Mouse (Mus musculus): ENCODE data around the gene Mael. TPM values are rescaled to one million over a fixed set of nuclear protein-coding genes. Genes with fewer than 3 reads are reported as not detected.

Gene Mael
- 0.20 TPM in 1 of 2 replicates, not detected in the other for polyA plus RNA-seq (2014; fragmentation: Nextera tagmentation; extraction: Ambion mirVana)

DNA sequence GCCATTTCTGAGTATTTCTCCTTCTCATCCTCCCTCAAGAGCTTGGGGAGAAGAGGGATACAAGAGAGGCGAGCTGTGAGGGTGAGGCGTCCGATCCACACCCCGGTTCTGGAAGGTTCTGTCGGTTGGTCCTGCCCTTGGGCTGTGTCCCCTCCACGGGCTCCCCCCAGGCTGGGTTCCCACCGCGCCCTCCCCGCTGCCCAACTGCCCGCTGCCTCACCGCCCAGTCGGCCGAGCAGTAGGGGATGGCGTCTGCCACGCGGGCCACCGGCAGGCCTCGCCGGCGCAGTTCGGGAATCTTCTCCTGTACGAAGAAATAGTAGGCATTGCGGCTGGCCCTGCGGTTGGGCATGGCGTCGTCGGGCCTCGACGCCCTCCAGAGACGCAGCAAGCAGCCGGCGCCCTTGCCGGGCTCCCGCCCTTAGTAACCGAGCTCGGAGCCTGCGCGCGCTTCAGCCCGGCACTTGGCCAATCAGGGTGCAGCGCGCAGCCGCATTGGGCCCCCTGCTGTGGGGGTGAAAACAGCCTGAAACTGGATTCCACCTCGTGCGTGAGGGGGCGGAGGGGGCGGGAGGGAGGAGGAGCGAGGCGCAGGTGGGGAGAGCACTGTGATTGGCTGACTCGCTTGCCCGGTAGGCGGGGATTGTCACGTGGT lies at the start of gene Mael:
Gene Mael, minus strand, starts transcription at position 433 of the 655 bp plus-strand sequence.
- ATAC-seq (ENCODE audit: low FRiP score) (no peak), DNase-seq (ENCODE audit: low spot score) (no peak)
- Histone ChIP-seq H3K4me1 (replicated peaks; ENCODE audit: control insufficient read depth, insufficient read depth, low read length) (no peaks in the 10 kb centered on the region), H3K9ac (no peak within 1 kb of the TSS), H3K27me3 (ENCODE audit: control insufficient read depth, insufficient read depth, low read length) (no peaks in the 10 kb centered on the region), H3K4me2 (replicated peaks) (no peak within 1 kb of the TSS), H3K4me3 (replicated peaks; ENCODE audit: low read length) (no peak within 1 kb of the TSS), H3K9me3 (ENCODE audit: control insufficient read depth, low read length) (peaks cover 12% of the 10 kb centered on the region; the same call in 1 of the 2 replicates), H3K36me3 (replicated peaks; ENCODE audit: control insufficient read depth, insufficient read depth) (no peaks in the 10 kb centered on the region), H3K27ac (no peak within 1 kb of the TSS)
- WGBS, result 89% methylated on average over 51 of the region's 53 CpGs

DNA sequence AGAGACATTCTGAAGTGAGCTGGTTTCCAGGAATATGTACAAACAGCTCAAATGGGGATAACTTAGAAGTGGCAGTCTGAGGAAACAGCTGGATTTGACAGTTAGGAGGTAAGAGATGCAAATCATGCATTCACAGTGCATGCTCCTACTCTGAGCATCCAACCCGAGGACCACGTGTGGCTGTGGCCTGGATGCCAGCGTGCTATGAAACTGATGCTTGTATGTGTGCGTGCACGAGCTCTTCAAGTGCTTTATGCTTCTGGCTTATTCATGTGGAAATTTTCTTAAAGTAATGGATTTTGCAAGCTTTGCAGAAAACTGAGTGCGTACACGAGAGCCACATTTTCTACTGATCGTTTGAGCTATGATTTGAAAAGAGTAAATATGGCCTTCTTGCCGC lies 47.7 kb upstream of the Mael start:
- Histone ChIP-seq H3K4me2 (replicated peaks) (no peak overlapping the region), H3K4me1 (replicated peaks; ENCODE audit: control insufficient read depth, insufficient read depth, low read length) (peaks cover 37% of the 10 kb centered on the region), H3K36me3 (replicated peaks; ENCODE audit: control insufficient read depth, insufficient read depth) (no peaks in the 10 kb centered on the region), H3K9ac (no peak overlapping the region), H3K4me3 (replicated peaks; ENCODE audit: low read length) (no peak overlapping the region), H3K27me3 (ENCODE audit: control insufficient read depth, insufficient read depth, low read length) (no peaks in the 10 kb centered on the region), H3K27ac (no peak overlapping the region), H3K9me3 (ENCODE audit: control insufficient read depth, low read length) (no peaks in the 10 kb centered on the region)
- DNase-seq (ENCODE audit: low spot score) (no peak), ATAC-seq (ENCODE audit: low FRiP score) (no peak)
- WGBS, result 55% methylated on average over 9 of the region's 9 CpGs

DNA sequence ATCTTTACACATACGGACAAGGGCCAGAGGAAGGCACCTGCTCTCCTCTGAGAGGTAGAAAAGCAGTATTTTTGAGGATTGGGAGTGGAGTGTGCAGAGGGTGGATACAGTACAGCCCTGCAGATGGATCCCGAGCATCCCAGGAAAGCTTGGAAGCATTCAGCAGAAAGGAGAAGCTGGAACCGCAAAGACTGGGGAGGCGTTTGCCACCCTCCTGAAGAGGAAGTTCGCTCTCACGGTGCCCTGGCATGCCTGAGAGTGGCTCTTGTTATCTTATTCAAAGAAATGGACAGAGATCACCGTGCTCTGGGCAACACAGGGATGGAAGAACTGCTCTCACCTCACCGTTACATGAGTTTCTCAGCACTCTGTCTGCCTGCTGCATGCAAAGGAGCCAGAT lies 45.8 kb upstream of the Mael start:
- no peaks in the 10 kb centered on the region for H3K9me3 ChIP-seq (ENCODE audit: control insufficient read depth, low read length)
- H3K27me3 ChIP-seq (ENCODE audit: control insufficient read depth, insufficient read depth, low read length), result no peaks in the 10 kb centered on the region
- H3K9ac ChIP-seq, result no peak overlapping the region
- DNase-seq (ENCODE audit: low spot score) (no peak), ATAC-seq (ENCODE audit: low FRiP score) (no peak)
- peaks cover 55% of the 10 kb centered on the region for H3K4me1 ChIP-seq (replicated peaks; ENCODE audit: control insufficient read depth, insufficient read depth, low read length)
- H3K4me3 ChIP-seq (replicated peaks; ENCODE audit: low read length), result no peak overlapping the region
- no peaks in the 10 kb centered on the region for H3K36me3 ChIP-seq (replicated peaks; ENCODE audit: control insufficient read depth, insufficient read depth)
- no peak overlapping the region for H3K4me2 ChIP-seq (replicated peaks)
- H3K27ac ChIP-seq, result no peak overlapping the region
- 40% methylated on average over 8 of the region's 8 CpGs for WGBS

DNA sequence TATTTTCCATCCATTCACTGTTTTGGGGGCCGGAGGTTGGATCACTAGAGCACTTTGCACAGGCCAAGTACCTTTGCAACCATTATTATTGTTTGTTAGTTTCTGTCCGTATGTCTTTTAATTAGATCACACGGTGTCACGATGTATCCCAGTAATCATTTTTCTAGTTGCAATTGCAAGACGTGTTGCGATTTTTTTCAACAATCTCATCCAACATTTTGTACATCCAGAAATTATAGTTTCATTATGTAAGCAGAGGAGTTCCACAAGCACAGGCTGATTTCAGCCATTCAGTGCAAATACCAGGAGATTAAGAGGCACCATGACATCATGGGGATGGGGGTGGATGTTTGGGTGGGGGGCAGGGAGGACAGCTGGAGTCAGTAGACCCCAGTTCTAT lies 44.9 kb upstream of the Mael start:
- Histone ChIP-seq H3K27ac (peak overlapping the region; percentile 60), H3K36me3 (replicated peaks; ENCODE audit: control insufficient read depth, insufficient read depth) (no peaks in the 10 kb centered on the region), H3K4me1 (replicated peaks; ENCODE audit: control insufficient read depth, insufficient read depth, low read length) (peaks cover 64% of the 10 kb centered on the region), H3K9me3 (ENCODE audit: control insufficient read depth, low read length) (no peaks in the 10 kb centered on the region), H3K4me3 (replicated peaks; ENCODE audit: low read length) (no peak overlapping the region), H3K27me3 (ENCODE audit: control insufficient read depth, insufficient read depth, low read length) (no peaks in the 10 kb centered on the region), H3K4me2 (replicated peaks) (peak overlapping the region; percentile 41; the same call in 1 of the 2 replicates), H3K9ac (no peak overlapping the region)
- 42% methylated on average over 6 of the region's 6 CpGs for WGBS
- DNase-seq (ENCODE audit: low spot score), result no peak
- no peak for ATAC-seq (ENCODE audit: low FRiP score)

DNA sequence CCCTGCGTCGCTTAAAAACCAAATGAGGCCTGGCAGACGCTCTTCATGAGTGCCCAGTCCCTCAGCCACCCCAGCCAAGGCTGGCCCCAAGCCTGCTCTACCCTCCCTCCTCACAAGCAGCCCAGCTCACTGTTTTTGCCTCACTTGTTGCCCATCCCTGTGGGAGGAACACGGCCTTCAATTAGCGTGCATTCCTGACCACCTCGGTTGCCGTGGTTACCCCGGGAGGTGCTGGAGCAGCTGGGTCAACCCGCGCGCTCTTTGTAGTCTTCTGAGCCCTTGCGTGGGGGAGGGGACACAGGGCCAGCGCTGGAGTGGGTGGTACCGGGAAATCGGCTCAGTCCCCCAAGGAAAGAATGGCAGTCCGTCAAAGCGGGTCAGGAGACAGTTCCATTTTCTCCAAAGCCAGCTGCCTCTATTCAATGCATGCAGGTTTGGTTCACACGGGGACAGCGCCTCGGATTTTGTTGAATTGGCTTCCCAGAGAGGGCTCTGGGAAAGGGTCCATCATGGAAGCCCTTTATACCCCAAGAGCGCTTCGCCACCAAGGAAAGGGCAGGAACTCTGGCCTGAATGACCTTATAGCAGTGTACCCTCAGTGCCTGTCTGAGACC lies 44.2 kb upstream of the Mael start:
- no peaks in the 10 kb centered on the region for H3K36me3 ChIP-seq (replicated peaks; ENCODE audit: control insufficient read depth, insufficient read depth)
- H3K4me3 ChIP-seq (replicated peaks; ENCODE audit: low read length), result no peak overlapping the region
- peak overlapping the region; percentile 60 for H3K27ac ChIP-seq
- no peak overlapping the region for H3K9ac ChIP-seq
- ATAC-seq (ENCODE audit: low FRiP score) (peak; percentile 89), DNase-seq (ENCODE audit: low spot score) (peak; percentile 84)
- no peaks in the 10 kb centered on the region for H3K27me3 ChIP-seq (ENCODE audit: control insufficient read depth, insufficient read depth, low read length)
- H3K4me1 ChIP-seq (replicated peaks; ENCODE audit: control insufficient read depth, insufficient read depth, low read length), result peaks cover 66% of the 10 kb centered on the region
- WGBS, result 2% methylated on average over 22 of the region's 22 CpGs
- H3K9me3 ChIP-seq (ENCODE audit: control insufficient read depth, low read length), result no peaks in the 10 kb centered on the region
- peak overlapping the region; percentile 41 for H3K4me2 ChIP-seq (replicated peaks)

DNA sequence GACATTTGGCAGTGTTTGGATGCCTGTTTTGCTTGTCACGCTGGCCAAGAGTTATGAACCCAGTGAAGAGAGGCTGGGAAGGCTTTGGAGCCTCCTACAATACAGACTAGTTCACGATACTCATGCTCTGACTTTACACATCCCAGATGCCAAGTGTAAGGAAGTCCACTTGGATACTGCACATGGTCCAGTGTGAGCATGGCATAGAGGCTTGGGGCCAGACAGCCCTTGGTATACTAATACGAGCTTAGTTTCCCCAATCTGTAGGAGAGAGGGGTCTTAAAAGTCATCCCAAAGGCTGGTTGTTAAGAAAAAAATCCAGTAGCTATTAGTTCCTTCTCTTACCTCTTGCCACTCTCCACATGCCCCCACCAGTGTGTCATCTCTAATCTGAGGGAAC lies 43.3 kb upstream of the Mael start:
- no peak for ATAC-seq (ENCODE audit: low FRiP score)
- Histone ChIP-seq H3K9me3 (ENCODE audit: control insufficient read depth, low read length) (no peaks in the 10 kb centered on the region), H3K9ac (no peak overlapping the region), H3K4me1 (replicated peaks; ENCODE audit: control insufficient read depth, insufficient read depth, low read length) (peaks cover 66% of the 10 kb centered on the region), H3K4me3 (replicated peaks; ENCODE audit: low read length) (no peak overlapping the region), H3K27ac (peak overlapping the region; percentile 60), H3K36me3 (replicated peaks; ENCODE audit: control insufficient read depth, insufficient read depth) (no peaks in the 10 kb centered on the region), H3K4me2 (replicated peaks) (no peak overlapping the region), H3K27me3 (ENCODE audit: control insufficient read depth, insufficient read depth, low read length) (no peaks in the 10 kb centered on the region)
- WGBS, result 22% methylated on average over 3 of the region's 3 CpGs
- no peak for DNase-seq (ENCODE audit: low spot score)

DNA sequence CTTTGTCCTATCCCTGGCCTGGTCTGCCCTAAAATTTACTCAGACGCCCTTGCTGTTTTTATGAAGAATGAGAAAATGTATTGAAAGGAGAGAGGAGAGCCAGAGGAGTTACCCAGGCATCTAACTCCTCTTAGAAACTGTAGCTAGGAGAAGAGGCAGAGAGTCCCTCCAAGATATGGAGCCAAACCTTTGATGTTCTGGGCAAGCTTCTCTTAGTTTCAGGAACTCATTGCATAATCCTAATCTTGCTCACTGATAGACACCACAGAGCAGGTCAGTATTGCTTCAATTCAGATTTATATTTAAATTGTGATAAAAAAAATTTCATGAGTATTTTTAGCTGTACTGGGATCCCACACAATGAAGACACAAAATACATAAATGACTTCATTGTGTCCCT lies 42.7 kb upstream of the Mael start:
- no peaks in the 10 kb centered on the region for H3K27me3 ChIP-seq (ENCODE audit: control insufficient read depth, insufficient read depth, low read length)
- peaks cover 66% of the 10 kb centered on the region for H3K4me1 ChIP-seq (replicated peaks; ENCODE audit: control insufficient read depth, insufficient read depth, low read length)
- peak overlapping the region; percentile 76 for H3K27ac ChIP-seq
- no peaks in the 10 kb centered on the region for H3K9me3 ChIP-seq (ENCODE audit: control insufficient read depth, low read length)
- ATAC-seq (ENCODE audit: low FRiP score) (no peak), DNase-seq (ENCODE audit: low spot score) (no peak)
- no peak overlapping the region for H3K9ac ChIP-seq
- peak overlapping the region; percentile 0; the same call in 1 of the 2 replicates for H3K4me2 ChIP-seq (replicated peaks)
- H3K36me3 ChIP-seq (replicated peaks; ENCODE audit: control insufficient read depth, insufficient read depth), result no peaks in the 10 kb centered on the region
- H3K4me3 ChIP-seq (replicated peaks; ENCODE audit: low read length), result no peak overlapping the region
- 14% methylated on average over 1 of the region's 1 CpGs for WGBS

DNA sequence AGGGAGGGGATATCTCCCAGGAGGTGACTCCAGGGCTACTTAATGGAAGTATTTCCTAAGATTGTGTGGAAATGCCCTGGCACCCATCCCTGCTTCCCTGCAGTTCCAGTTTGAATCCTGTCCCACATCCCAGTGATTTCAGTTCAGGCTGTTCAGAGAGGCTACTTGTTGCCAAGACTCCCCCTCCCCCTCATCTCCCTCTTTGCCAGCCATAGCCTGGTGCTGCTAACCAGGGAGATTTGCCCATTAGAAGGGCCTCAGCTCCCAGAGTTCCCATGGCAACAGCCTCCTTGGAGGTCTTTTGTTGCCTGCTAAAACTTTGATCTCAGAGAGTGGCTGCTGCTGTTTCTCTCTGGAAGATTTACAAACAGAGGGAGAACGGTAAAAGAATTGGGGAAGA lies 42.0 kb upstream of the Mael start:
- Histone ChIP-seq H3K9ac (no peak overlapping the region), H3K9me3 (ENCODE audit: control insufficient read depth, low read length) (no peaks in the 10 kb centered on the region), H3K36me3 (replicated peaks; ENCODE audit: control insufficient read depth, insufficient read depth) (no peaks in the 10 kb centered on the region), H3K27ac (peak overlapping the region; percentile 76), H3K27me3 (ENCODE audit: control insufficient read depth, insufficient read depth, low read length) (no peaks in the 10 kb centered on the region), H3K4me1 (replicated peaks; ENCODE audit: control insufficient read depth, insufficient read depth, low read length) (peaks cover 66% of the 10 kb centered on the region), H3K4me3 (replicated peaks; ENCODE audit: low read length) (no peak overlapping the region), H3K4me2 (replicated peaks) (peak overlapping the region; percentile 0; the same call in 1 of the 2 replicates)
- DNase-seq (ENCODE audit: low spot score) (peak; percentile 77), ATAC-seq (ENCODE audit: low FRiP score) (peak; percentile 78)
- 0% methylated on average over 1 of the region's 1 CpGs for WGBS

DNA sequence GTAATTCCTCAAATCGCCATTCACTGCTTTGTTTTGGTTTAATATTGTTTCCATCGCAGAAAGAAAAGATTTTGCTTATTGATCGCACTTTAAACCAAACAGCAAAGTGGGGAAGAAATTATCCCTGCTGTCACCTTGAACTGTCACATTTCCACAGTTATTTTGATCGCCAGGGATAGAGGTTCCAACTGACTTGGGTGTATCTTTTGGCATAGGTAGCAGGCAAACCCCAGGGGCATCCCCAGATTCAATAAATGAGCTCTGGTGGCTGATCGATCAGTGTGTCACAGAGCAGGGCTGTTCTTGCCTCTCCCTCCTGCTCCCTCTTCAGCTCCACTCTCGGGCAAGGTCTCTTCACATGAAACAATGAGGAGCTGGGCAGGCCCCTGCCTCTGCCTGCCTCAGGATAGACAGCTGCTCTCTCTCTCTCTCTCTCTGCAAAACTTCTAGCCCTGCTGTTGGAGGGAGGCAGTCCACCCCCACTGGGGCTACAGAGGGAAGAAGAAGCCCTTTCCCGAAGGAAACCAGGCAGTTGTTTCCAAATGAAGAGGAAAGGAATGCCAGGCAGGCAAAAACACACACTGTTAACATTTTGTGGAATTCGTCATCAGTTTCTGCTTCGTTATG lies 41.1 kb upstream of the Mael start:
- 15% methylated on average over 9 of the region's 9 CpGs for WGBS
- H3K4me2 ChIP-seq (replicated peaks), result 0 out of 2 replicates have a peak overlapping the region, but pooled peaks have one; percentile 0
- peaks cover 60% of the 10 kb centered on the region for H3K4me1 ChIP-seq (replicated peaks; ENCODE audit: control insufficient read depth, insufficient read depth, low read length)

More for the DNA sequence above, 41.1 kb upstream of the Mael start:
- DNase-seq (ENCODE audit: low spot score) (no peak), ATAC-seq (ENCODE audit: low FRiP score) (no peak)
- Histone ChIP-seq H3K27me3 (ENCODE audit: control insufficient read depth, insufficient read depth, low read length) (no peaks in the 10 kb centered on the region), H3K27ac (peak overlapping the region; percentile 76), H3K9me3 (ENCODE audit: control insufficient read depth, low read length) (no peaks in the 10 kb centered on the region), H3K9ac (no peak overlapping the region; the same call in 1 of the 2 replicates), H3K36me3 (replicated peaks; ENCODE audit: control insufficient read depth, insufficient read depth) (no peaks in the 10 kb centered on the region), H3K4me3 (replicated peaks; ENCODE audit: low read length) (no peak overlapping the region)

Measured in hindbrain, embryonic 14.5 days (tissue).